Mouse (Mus musculus) forebrain, embryonic 16.5 days (tissue): ENCODE data around the gene Anapc7. TPM values are rescaled to one million over a fixed set of nuclear protein-coding genes. Genes with fewer than 3 reads are reported as not detected.
"Not testable (repeated sequence)": the region's sequence is repeated elsewhere in the genome, so short reads cannot be mapped to it uniquely, and the experiment has no call there.

Experiments
- ATAC-seq: fragments of 200-750 bp; cut with Nextera tagmentation; 2 replicates; pipeline ENCODE4 v1.8.0; 2017; ENCODE audit warnings: mild to moderate bottlenecking, moderate library complexity
- H3K27ac ChIP-seq: fragments of 300-500 bp; sonication (generic); 2 replicates; pipeline ENCODE4 v1.5.1; 2014; ENCODE audit warnings: low read length, control low read depth
- H3K27me3 ChIP-seq: fragments of 300-500 bp; sonication (generic); replicated peaks from 2 replicates; pipeline ENCODE4 v1.6.1; 2014; ENCODE audit warnings: low read length; ENCODE audit not compliant: control insufficient read depth, insufficient read depth
- H3K36me3 ChIP-seq: fragments of 300-500 bp; sonication (generic); 2 replicates; pipeline ENCODE4 v1.6.1; 2014; ENCODE audit not compliant: control insufficient read depth, insufficient read depth
- H3K4me1 ChIP-seq: fragments of 300-500 bp; sonication (generic); replicated peaks from 2 replicates; pipeline ENCODE4 v1.6.1; 2014; ENCODE audit warnings: low read length; ENCODE audit not compliant: control insufficient read depth, insufficient read depth
- H3K4me2 ChIP-seq: fragments of 300-500 bp; sonication (generic); 2 replicates; pipeline ENCODE4 v1.6.1; 2014; ENCODE audit warnings: mild to moderate bottlenecking, low read length, control low read depth
- H3K4me3 ChIP-seq: fragments of 300-500 bp; sonication (generic); replicated peaks from 2 replicates; pipeline ENCODE4 v1.5.1; 2014; ENCODE audit warnings: mild to moderate bottlenecking, low read length, control low read depth
- H3K9ac ChIP-seq: fragments of 300-500 bp; sonication (generic); replicated peaks from 2 replicates; pipeline ENCODE4 v1.6.1; 2014; ENCODE audit warnings: low read depth, low read length, control low read depth
- H3K9me3 ChIP-seq: fragments of 300-500 bp; sonication (generic); 2 replicates; pipeline ENCODE4 v1.6.1; 2016; ENCODE audit warnings: low read length; ENCODE audit not compliant: control insufficient read depth
- WGBS: fragments of 180-500 bp; shearing (Covaris S2); extraction: QIAGEN DNeasy Blood & Tissue Kit; methylation state at CpG from one replicate; pipeline ENCODE4 v1.1.7; 2014; 5-methylcytosine and 5-hydroxymethylcytosine counted together
- polyA plus RNA-seq: library from polyadenylated mRNA; unstranded; fragments of >200 nt; fragmentation: Nextera tagmentation; extraction: Ambion mirVana; gene quantifications from 2 replicates; pipeline ENCODE4 v1.2.1, GENCODE M21; 2015

The Anapc7 gene
- polyA plus RNA-seq, 1 experiment from 2014 or later, result 52.5 TPM

DNA sequence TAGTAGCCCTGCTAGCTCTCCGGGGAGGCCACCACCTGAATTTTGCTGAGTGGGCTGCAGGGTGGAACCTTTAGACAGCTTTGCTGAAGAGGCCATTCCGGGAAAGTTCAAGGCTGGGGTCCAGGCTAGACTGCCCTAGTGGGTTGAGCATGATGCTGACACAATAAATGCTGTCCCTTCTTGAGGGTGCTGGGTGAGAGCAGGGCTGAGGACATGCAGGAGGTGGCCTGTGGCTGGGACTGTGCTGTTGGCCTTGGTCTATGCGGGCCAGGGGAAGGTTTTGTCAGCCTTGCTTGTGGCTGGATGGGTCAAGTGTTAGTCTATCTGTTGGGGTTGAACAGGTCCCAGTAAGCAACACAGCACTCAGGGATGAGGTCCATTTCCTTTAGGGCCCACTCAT lies 33.4 kb downstream of the Anapc7 start:
- H3K9ac ChIP-seq, result no peak overlapping the region
- no peak for ATAC-seq
- no peaks in the 10 kb centered on the region for H3K27me3 ChIP-seq
- H3K36me3 ChIP-seq, result peaks cover 35% of the 10 kb centered on the region
- H3K4me3 ChIP-seq, result no peak overlapping the region
- no peaks in the 10 kb centered on the region for H3K9me3 ChIP-seq
- 96% methylated on average over 3 of the region's 3 CpGs for WGBS
- H3K4me1 ChIP-seq, result no peaks in the 10 kb centered on the region
- no peak overlapping the region for H3K4me2 ChIP-seq
- no peak overlapping the region for H3K27ac ChIP-seq

DNA sequence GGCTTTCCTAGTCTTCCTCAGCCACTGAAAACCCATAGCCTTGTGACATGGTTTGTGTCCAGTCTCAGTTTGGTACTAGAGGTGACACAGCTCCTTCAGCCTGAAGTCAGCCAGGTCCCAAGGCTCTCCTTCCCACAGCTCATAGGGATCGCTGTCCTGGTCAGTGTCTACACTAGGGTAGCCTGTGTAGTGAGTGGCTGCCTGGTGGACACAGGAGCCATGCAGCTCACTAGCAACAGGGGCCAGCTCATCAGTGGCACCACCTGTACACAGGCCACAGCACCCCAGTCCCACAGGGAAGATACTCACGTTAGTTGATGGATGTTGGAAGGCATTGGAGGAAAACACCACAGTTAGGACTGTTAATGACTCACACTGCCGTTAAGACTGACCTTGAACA lies 34.1 kb downstream of the Anapc7 start:
- no peak overlapping the region for H3K27ac ChIP-seq
- peaks cover 37% of the 10 kb centered on the region for H3K36me3 ChIP-seq
- H3K9me3 ChIP-seq, result no peaks in the 10 kb centered on the region
- no peak for ATAC-seq
- H3K4me2 ChIP-seq, result no peak overlapping the region
- no peaks in the 10 kb centered on the region for H3K27me3 ChIP-seq
- WGBS, result 95% methylated on average over 3 of the region's 3 CpGs
- no peaks in the 10 kb centered on the region for H3K4me1 ChIP-seq
- no peak overlapping the region for H3K9ac ChIP-seq
- H3K4me3 ChIP-seq, result no peak overlapping the region

DNA sequence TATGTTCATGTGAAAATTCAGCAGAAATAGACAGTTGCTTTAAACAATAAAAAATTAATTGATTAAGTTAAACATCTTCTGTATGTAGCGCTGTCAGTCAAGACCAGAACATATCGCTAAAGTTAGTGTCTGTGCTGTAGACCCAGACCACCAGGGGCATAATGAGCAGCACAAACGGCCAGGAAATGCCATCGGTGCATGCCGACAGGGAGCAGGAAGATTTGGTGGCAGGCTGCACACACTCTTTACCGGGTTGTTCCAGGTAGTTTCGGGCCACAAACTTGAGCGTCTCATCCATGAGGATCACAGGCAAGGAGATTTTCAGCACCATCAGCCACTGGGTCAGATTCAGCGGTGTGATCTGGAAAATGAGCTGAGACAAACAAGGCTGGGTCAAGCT lies 35.6 kb downstream of the Anapc7 start:
- not testable (repeated sequence) for H3K27me3 ChIP-seq, H3K9me3 ChIP-seq
- 90% methylated on average over 9 of the region's 9 CpGs for WGBS

DNA sequence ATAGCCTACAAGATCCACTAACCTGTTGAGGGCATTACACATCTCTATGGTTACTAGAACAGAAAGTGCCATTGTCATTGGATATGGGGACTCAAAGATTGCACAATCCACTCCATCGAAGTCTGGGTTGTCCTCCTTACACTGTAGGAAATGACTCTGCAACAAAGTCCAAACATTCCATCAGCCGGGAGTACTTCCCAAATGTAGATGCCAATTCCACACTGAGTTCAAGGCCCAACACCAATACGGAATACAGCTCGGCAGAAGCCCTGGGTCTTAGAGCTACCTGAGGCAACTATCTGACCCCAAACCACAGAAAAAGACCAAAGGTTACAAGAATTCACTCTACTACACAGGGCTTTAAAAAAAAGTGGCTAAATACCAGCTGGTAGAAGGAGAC lies 36.6 kb downstream of the Anapc7 start:
- no peaks in the 10 kb centered on the region for H3K4me1 ChIP-seq
- WGBS, result 89% methylated on average over 4 of the region's 4 CpGs
- no peak overlapping the region for H3K4me3 ChIP-seq
- no peak overlapping the region for H3K27ac ChIP-seq
- peaks cover 51% of the 10 kb centered on the region for H3K36me3 ChIP-seq
- ATAC-seq, result no peak
- no peak overlapping the region for H3K4me2 ChIP-seq
- no peaks in the 10 kb centered on the region for H3K27me3 ChIP-seq
- no peak overlapping the region for H3K9ac ChIP-seq
- no peaks in the 10 kb centered on the region for H3K9me3 ChIP-seq

More for the DNA sequence above, 35.6 kb downstream of the Anapc7 start:
- not testable (repeated sequence) for H3K9ac ChIP-seq, ATAC-seq, H3K4me2 ChIP-seq, H3K27ac ChIP-seq, H3K4me3 ChIP-seq, H3K4me1 ChIP-seq
- peaks cover 45% of the 10 kb centered on the region for H3K36me3 ChIP-seq

DNA sequence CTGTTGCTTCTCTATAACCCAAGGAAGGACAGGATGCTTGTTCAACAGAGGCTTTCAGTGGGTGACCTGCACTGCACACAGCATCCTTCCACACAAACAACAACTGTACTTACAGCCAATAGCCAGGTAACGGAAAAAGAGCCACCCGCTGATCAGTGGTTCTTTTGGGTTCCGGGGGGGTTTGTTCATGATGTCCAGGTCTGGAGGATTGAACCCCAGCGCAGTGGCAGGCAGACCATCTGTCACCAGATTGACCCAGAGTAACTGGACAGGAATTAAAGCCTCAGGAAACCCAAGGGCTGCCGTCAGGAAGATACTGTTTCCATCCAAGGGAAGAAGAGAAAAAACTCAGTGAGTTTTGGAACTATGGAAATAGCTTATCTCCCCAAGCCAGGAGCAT lies 37.8 kb downstream of the Anapc7 start:
- peaks cover 53% of the 10 kb centered on the region for H3K36me3 ChIP-seq
- no peak overlapping the region for H3K9ac ChIP-seq
- H3K27ac ChIP-seq, result no peak overlapping the region
- H3K9me3 ChIP-seq, result no peaks in the 10 kb centered on the region
- no peak for ATAC-seq
- no peak overlapping the region for H3K4me3 ChIP-seq
- 93% methylated on average over 5 of the region's 5 CpGs for WGBS
- H3K27me3 ChIP-seq, result no peaks in the 10 kb centered on the region
- H3K4me2 ChIP-seq, result no peak overlapping the region
- H3K4me1 ChIP-seq, result no peaks in the 10 kb centered on the region

DNA sequence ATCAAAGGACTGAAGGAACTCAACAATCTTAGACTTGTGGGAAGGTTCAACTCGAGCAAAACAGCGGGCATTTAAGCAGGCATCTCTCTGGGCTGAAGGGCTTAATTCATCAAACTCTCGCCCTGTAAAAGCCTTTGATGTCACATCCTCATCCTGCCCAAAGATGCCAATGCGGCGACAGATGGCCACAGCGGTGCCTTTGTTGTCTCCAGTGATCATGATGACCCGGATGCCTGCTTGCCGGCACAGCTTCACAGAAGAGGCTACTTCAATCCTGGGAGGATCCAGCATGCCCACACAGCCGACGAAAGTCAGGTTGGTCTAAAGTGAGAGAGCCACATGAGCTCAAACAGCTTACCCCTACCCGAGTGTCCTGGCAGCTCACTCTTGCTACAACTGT lies 39.2 kb downstream of the Anapc7 start:
- Histone ChIP-seq H3K27me3 (no peaks in the 10 kb centered on the region), H3K36me3 (peaks cover 49% of the 10 kb centered on the region), H3K4me1 (no peaks in the 10 kb centered on the region), H3K27ac (no peak overlapping the region), H3K9ac (no peak overlapping the region), H3K4me3 (no peak overlapping the region), H3K9me3 (no peaks in the 10 kb centered on the region), H3K4me2 (no peak overlapping the region)
- 84% methylated on average over 11 of the region's 11 CpGs for WGBS
- no peak for ATAC-seq

DNA sequence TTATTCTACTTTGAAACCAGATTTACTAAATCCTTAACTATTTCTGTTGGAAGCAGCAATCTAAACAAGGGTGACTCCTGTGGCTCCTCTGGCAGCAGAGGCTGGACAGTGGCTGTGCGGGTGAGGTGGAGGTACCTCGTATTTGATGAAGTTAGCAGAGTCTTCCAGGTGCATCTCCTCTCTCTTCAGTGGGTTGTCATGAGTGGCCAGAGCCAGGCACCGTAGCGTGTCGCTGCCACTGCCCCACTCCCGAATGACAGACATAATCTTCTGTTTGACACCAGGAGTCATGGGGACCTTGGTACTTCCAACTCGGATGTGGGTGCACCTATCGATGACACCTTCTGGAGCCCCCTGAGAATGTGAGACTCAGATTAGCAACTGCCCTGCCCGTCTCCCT lies 39.9 kb downstream of the Anapc7 start:
- 92% methylated on average over 9 of the region's 9 CpGs for WGBS

DNA sequence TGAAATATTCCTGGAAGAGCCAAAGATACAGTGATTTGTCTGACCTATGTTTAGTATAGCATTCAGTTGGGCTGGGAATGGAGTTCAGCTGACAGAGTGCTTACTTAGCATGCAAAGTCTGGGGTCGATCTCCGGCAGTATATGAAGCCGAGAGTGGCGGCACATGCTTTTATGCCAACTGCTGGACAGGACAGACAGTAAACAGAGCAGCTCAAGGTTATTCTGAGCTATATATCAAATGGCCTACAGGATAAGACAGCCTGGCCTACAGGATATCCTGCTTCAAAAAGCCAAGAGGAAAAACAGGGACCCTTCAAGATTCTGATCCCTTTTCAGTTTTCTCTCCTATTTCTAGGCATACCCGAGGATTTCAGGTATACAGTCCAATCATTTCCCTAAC lies 50.2 kb downstream of the Anapc7 start:
- no peak for ATAC-seq
- 0 out of 2 replicates have a peak, but pooled peaks cover 2% of the 10 kb centered on the region for H3K4me1 ChIP-seq
- no peaks in the 10 kb centered on the region for H3K9me3 ChIP-seq
- H3K36me3 ChIP-seq, result peaks cover 48% of the 10 kb centered on the region
- no peaks in the 10 kb centered on the region for H3K27me3 ChIP-seq
- H3K27ac ChIP-seq, result no peak overlapping the region
- H3K4me3 ChIP-seq, result no peak overlapping the region
- H3K4me2 ChIP-seq, result no peak overlapping the region
- no peak overlapping the region for H3K9ac ChIP-seq
- WGBS, result 94% methylated on average over 5 of the region's 5 CpGs

More for the DNA sequence above, 39.9 kb downstream of the Anapc7 start:
- H3K9ac ChIP-seq, result no peak overlapping the region
- no peak overlapping the region for H3K4me2 ChIP-seq
- H3K4me1 ChIP-seq, result no peaks in the 10 kb centered on the region
- no peak for ATAC-seq
- no peaks in the 10 kb centered on the region for H3K27me3 ChIP-seq
- no peak overlapping the region for H3K4me3 ChIP-seq
- peaks cover 55% of the 10 kb centered on the region for H3K36me3 ChIP-seq
- H3K9me3 ChIP-seq, result no peaks in the 10 kb centered on the region
- no peak overlapping the region for H3K27ac ChIP-seq

DNA sequence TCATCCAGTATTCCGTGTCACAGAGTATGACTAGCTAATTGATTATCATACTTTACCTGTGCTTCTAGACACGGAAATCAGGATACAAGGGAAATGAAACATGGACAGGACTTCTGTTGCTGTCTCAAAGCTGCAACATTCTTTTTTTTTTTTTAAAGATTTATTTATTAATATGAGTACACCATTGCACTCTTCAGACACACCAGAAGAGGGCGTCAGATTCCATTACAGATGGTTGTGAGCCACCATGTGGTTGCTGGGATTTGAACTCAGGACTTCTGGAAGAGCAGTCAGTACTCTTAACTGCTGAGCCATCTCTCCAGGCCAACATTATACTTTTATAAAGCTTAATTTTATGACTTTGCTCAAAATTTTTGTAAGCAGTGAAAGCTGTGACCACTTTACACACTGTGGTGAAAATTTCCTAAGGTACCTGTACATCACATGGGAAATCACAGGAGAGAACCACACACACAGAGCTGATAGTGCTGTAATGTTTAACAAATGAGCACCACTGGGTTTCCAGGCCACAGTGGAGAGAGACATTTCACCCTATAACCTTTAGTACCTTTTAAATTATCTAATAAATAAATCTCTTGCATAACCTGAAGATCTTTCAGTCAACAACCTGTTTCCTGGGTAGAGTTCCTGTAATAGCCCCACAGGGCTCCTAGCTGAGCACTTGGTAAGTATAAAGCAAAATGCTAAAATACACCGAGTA lies 53.3 kb downstream of the Anapc7 start:
- no peak for ATAC-seq
- Histone ChIP-seq H3K27me3 (no peaks in the 10 kb centered on the region), H3K27ac (no peak overlapping the region), H3K36me3 (peaks cover 22% of the 10 kb centered on the region), H3K4me1 (0 out of 2 replicates have a peak, but pooled peaks cover 2% of the 10 kb centered on the region), H3K9me3 (no peaks in the 10 kb centered on the region), H3K9ac (no peak overlapping the region), H3K4me2 (no peak overlapping the region), H3K4me3 (no peak overlapping the region)
- WGBS, result 86% methylated on average over 4 of the region's 4 CpGs

DNA sequence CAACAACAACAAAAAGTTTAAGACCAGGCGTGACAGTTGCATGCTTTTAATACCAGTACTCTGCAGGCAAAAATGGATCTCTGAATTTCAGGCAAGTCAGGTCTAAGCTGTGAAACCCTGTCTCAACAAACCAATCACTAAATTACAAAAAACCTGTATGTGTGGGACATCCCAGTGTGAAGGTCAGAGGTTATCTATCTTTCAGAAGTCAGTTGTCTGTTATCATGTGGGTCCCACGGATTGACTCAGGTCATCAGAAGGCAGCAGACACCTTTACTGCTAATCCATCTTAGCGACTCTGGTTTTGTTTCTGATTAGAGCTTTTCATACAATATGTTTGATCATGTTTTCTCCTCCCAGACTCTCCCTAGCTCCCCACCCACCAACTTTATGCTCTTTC lies 54.6 kb downstream of the Anapc7 start:
- no peak overlapping the region for H3K4me3 ChIP-seq
- WGBS, result 88% methylated on average over 3 of the region's 3 CpGs
- peaks cover 22% of the 10 kb centered on the region for H3K36me3 ChIP-seq
- no peak overlapping the region for H3K4me2 ChIP-seq
- H3K9me3 ChIP-seq, result no peaks in the 10 kb centered on the region
- H3K27me3 ChIP-seq, result no peaks in the 10 kb centered on the region
- no peak for ATAC-seq
- H3K27ac ChIP-seq, result no peak overlapping the region
- H3K4me1 ChIP-seq, result 0 out of 2 replicates have a peak, but pooled peaks cover 2% of the 10 kb centered on the region
- no peak overlapping the region for H3K9ac ChIP-seq
